Mouse (Mus musculus): ENCODE measurements around the gene Rasl11b.

The Rasl11b gene

DNA sequence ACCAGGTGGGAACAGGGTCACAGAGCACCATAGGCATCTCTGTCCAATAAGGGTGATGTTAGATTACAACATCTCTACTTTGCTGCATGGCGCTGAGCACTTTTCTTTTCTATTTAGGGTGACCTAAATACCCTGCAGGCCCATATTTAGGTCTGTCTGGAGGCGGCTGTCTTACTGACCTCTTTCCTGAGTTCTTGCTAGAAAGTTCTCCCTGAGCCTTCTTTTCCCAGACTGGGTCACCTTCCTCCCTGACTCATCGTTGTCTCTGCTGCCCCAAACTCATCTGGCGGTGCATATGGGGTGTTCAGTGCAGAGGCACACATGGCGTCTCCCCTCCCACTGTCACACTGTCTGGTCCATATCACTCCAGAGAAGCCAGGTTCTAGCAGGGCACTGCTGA lies 31.1 kb downstream of the Rasl11b start:
- Histone ChIP-seq H3K9me3 (ENCODE audit: low read length) (no peaks in the 10 kb centered on the region), H3K27me3 (ENCODE audit: insufficient read depth, low read length) (no peaks in the 10 kb centered on the region), H3K36me3 (ENCODE audit: insufficient read depth, low read length) (no peaks in the 10 kb centered on the region), H3K4me1 (replicated peaks; ENCODE audit: low read depth, low read length) (no peaks in the 10 kb centered on the region), H3K4me3 (replicated peaks; ENCODE audit: low read length) (no peak overlapping the region)
- no peak for TF ChIP-seq POU5F1 (IDR thresholded peaks at IDR 0.05; ENCODE audit: borderline replicate concordance, low read length)
- TF ChIP-seq CTCF (conservative IDR thresholded peaks at IDR 0.05; ENCODE audit: low read length), result no peak
- TF ChIP-seq NANOG (IDR thresholded peaks at IDR 0.05; ENCODE audit: borderline replicate concordance, low read length), result no peak

DNA sequence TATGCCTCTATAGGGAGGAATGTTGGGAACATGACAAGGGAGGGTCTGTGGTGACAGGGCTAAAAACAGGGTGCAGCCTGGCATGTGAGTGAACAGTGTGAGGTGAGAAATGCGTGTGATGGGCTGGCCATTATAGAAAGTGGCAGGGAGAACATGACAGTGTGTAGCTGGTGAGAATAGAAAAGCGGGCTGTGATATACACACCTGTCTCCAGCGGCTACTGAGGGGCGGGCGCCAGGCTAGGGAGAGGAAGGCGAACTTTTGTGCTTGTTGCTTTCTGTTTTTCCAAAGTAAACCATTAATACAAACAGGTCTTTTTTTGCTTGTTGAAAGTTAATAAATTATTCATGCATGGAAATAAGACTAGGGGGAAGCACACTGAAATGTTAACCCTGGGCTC lies 32.3 kb downstream of the Rasl11b start:
- Histone ChIP-seq H3K27me3 (ENCODE audit: insufficient read depth, low read length) (no peaks in the 10 kb centered on the region), H3K36me3 (ENCODE audit: insufficient read depth, low read length) (no peaks in the 10 kb centered on the region), H3K4me1 (replicated peaks; ENCODE audit: low read depth, low read length) (no peaks in the 10 kb centered on the region), H3K9me3 (ENCODE audit: low read length) (no peaks in the 10 kb centered on the region), H3K4me3 (replicated peaks; ENCODE audit: low read length) (no peak overlapping the region)
- no peak for TF ChIP-seq CTCF (conservative IDR thresholded peaks at IDR 0.05; ENCODE audit: low read length)
- TF ChIP-seq POU5F1 (IDR thresholded peaks at IDR 0.05; ENCODE audit: borderline replicate concordance, low read length), result no peak
- TF ChIP-seq NANOG (IDR thresholded peaks at IDR 0.05; ENCODE audit: borderline replicate concordance, low read length), result no peak

DNA sequence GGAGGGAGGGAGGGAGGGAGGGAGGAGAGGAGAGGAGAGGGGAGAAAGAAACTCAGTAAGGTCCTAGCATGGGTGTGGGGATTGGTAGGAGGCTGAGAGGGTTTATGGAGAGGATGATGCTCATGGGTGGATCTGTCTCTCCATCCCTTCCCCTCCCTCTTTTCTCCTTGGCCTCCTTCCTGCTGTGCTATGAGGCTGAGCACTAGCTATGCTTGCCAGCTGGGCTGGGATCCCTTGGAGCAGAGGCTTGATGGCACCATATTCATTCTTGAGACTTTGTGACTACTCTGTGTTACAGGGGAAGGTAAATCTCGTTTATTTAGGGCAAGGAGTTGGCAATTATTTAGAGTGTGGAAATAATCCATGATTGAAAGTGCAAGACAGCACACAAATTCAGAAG lies 33.9 kb downstream of the Rasl11b start:
- no peaks in the 10 kb centered on the region for H3K9me3 ChIP-seq (ENCODE audit: low read length)

DNA sequence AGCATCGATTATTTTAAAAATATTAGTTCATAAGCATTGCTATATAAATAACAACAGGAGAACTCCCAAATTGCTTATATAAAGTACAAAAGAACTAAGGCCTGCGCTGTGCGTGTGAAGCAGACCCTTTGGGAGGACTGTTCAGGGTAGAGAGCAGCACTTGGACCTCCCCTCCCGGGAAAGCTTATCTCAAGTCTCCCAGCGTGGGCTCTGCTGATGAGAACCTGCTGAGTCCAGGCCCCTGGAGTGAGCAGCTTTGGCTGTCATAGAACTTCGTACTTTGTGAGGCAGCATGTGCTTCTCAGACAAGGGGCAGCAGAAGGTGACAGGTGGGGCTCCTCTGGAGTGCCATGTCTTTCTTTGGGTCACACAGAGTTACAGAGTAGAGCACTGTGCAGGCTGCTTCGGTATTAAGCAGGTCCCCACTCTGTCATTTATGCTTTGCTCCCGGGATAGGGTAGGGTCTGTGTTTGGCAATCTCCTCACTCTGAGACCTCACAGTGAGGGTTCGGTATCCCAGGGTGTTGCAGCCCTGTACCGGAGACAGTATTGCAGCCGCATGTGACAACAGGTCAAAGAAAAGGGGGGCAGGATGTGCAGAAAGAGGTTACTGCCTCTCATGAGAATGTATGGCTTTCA lies 34.8 kb downstream of the Rasl11b start:
- H3K9me3 ChIP-seq (ENCODE audit: low read length), result no peaks in the 10 kb centered on the region
- TF ChIP-seq NANOG (IDR thresholded peaks at IDR 0.05; ENCODE audit: borderline replicate concordance, low read length), result no peak
- TF ChIP-seq CTCF (conservative IDR thresholded peaks at IDR 0.05; ENCODE audit: low read length), result no peak
- no peak for TF ChIP-seq POU5F1 (IDR thresholded peaks at IDR 0.05; ENCODE audit: borderline replicate concordance, low read length)
- no peaks in the 10 kb centered on the region for H3K27me3 ChIP-seq (ENCODE audit: insufficient read depth, low read length)
- H3K4me3 ChIP-seq (replicated peaks; ENCODE audit: low read length), result no peak overlapping the region
- no peaks in the 10 kb centered on the region for H3K4me1 ChIP-seq (replicated peaks; ENCODE audit: low read depth, low read length)
- no peaks in the 10 kb centered on the region for H3K36me3 ChIP-seq (ENCODE audit: insufficient read depth, low read length)

More for the DNA sequence above, 33.9 kb downstream of the Rasl11b start:
- Histone ChIP-seq H3K4me3 (replicated peaks; ENCODE audit: low read length) (no peak overlapping the region), H3K4me1 (replicated peaks; ENCODE audit: low read depth, low read length) (no peaks in the 10 kb centered on the region), H3K36me3 (ENCODE audit: insufficient read depth, low read length) (no peaks in the 10 kb centered on the region), H3K27me3 (ENCODE audit: insufficient read depth, low read length) (no peaks in the 10 kb centered on the region)
- TF ChIP-seq NANOG (IDR thresholded peaks at IDR 0.05; ENCODE audit: borderline replicate concordance, low read length) (no peak), POU5F1 (IDR thresholded peaks at IDR 0.05; ENCODE audit: borderline replicate concordance, low read length) (no peak), CTCF (conservative IDR thresholded peaks at IDR 0.05; ENCODE audit: low read length) (no peak)

DNA sequence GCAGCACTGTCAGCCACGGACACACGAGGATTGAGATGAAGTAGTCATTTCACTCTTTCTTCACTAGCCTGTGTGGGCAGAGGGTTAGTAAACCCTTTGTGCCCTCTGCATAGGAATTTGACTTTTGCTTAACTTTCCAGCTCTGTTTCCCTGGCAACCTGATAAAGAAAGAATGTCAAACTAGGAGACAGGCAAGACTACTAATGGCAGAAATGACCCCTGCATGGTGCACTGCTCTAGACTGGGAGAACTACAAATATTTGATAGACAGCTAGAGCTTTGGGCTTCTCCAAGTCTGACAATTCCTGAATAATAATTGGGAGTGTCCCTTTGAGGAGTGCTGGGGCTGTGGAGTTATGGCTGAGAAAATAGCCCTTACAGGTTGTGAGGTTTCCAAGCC lies 35.4 kb downstream of the Rasl11b start:
- Histone ChIP-seq H3K27me3 (ENCODE audit: insufficient read depth, low read length) (no peaks in the 10 kb centered on the region), H3K36me3 (ENCODE audit: insufficient read depth, low read length) (no peaks in the 10 kb centered on the region; the same call in 1 of the 2 replicates), H3K4me1 (replicated peaks; ENCODE audit: low read depth, low read length) (no peaks in the 10 kb centered on the region), H3K4me3 (replicated peaks; ENCODE audit: low read length) (no peak overlapping the region), H3K9me3 (ENCODE audit: low read length) (no peaks in the 10 kb centered on the region)
- TF ChIP-seq POU5F1 (IDR thresholded peaks at IDR 0.05; ENCODE audit: borderline replicate concordance, low read length), result no peak
- TF ChIP-seq NANOG (IDR thresholded peaks at IDR 0.05; ENCODE audit: borderline replicate concordance, low read length), result no peak
- TF ChIP-seq CTCF (conservative IDR thresholded peaks at IDR 0.05; ENCODE audit: low read length), result no peak

DNA sequence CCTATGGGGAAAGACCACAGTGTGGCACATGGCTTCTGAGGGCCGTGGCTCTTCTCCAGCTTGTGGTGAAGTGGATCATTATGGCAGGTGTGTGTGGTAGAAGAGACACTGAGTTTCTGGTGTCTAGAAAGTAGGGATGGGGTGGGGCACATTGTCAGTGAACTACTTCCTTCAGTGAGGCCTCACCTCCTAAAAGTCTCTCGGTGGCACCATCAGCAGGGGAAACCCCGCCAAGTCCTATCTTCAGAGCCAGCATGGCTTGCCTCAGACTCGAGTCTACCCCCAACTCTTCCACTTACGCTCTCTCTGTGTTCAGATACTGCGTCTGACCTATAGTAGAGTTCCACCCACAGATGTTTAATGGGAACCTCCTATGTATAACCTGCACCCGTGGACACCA lies 38.7 kb downstream of the Rasl11b start:
- no peak for TF ChIP-seq NANOG (IDR thresholded peaks at IDR 0.05; ENCODE audit: borderline replicate concordance, low read length)
- no peak for TF ChIP-seq CTCF (conservative IDR thresholded peaks at IDR 0.05; ENCODE audit: low read length)
- no peak for TF ChIP-seq POU5F1 (IDR thresholded peaks at IDR 0.05; ENCODE audit: borderline replicate concordance, low read length)
- Histone ChIP-seq H3K27me3 (ENCODE audit: insufficient read depth, low read length) (no peaks in the 10 kb centered on the region), H3K36me3 (ENCODE audit: insufficient read depth, low read length) (no peaks in the 10 kb centered on the region; the same call in 1 of the 2 replicates)

DNA sequence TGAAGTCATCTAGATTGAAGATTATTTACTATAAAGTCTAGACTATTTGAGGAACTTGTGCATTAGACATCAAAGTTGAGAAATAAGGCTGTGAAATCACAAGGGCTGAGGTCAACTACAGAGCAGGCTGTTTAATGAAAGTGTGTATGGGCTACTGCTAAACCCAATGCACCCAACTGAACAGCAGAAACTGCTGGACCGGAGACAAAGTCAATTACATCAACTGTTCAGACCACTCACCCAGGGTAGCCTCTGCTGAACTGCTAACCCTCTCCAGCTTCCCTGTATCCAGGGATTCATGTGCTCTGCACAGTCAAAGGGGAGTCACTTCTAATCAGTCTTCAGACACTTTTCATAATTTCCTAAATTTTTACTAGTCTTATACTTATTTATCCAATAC lies 44.3 kb downstream of the Rasl11b start:
- no peaks in the 10 kb centered on the region; the same call in 1 of the 2 replicates for H3K36me3 ChIP-seq (ENCODE audit: insufficient read depth, low read length)
- H3K27me3 ChIP-seq (ENCODE audit: insufficient read depth, low read length), result no peaks in the 10 kb centered on the region
- H3K4me3 ChIP-seq (replicated peaks; ENCODE audit: low read length), result no peak overlapping the region
- H3K9me3 ChIP-seq (ENCODE audit: low read length), result no peaks in the 10 kb centered on the region
- TF ChIP-seq NANOG (IDR thresholded peaks at IDR 0.05; ENCODE audit: borderline replicate concordance, low read length) (no peak), POU5F1 (IDR thresholded peaks at IDR 0.05; ENCODE audit: borderline replicate concordance, low read length) (no peak), CTCF (conservative IDR thresholded peaks at IDR 0.05; ENCODE audit: low read length) (no peak)
- peaks cover 5% of the 10 kb centered on the region for H3K4me1 ChIP-seq (replicated peaks; ENCODE audit: low read depth, low read length)

More for the DNA sequence above, 38.7 kb downstream of the Rasl11b start:
- no peaks in the 10 kb centered on the region for H3K9me3 ChIP-seq (ENCODE audit: low read length)
- H3K4me1 ChIP-seq (replicated peaks; ENCODE audit: low read depth, low read length), result no peaks in the 10 kb centered on the region
- H3K4me3 ChIP-seq (replicated peaks; ENCODE audit: low read length), result no peak overlapping the region

DNA sequence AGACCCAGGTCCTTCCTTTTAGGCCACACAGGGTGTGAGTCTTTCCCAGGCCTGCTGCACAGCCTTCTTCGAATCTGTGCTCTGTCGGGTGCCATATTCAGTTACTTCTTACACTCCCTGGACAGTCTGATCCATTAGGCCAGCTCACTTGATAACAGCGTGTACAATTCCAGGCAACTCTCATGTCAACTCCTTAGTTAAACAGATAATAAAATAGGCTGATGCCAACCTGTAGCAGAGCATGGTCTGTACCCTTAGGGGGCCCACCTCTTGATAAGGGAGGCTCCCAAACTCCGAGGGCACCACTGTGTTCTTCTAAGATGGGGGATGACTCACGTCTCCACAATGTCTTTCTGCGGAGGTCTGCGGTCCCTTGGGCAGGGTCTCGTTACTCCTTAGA lies 45.2 kb downstream of the Rasl11b start:
- Histone ChIP-seq H3K27me3 (ENCODE audit: insufficient read depth, low read length) (no peaks in the 10 kb centered on the region), H3K4me1 (replicated peaks; ENCODE audit: low read depth, low read length) (peaks cover 5% of the 10 kb centered on the region), H3K4me3 (replicated peaks; ENCODE audit: low read length) (no peak overlapping the region), H3K36me3 (ENCODE audit: insufficient read depth, low read length) (no peaks in the 10 kb centered on the region; the same call in 1 of the 2 replicates), H3K9me3 (ENCODE audit: low read length) (no peaks in the 10 kb centered on the region)
- no peak for TF ChIP-seq CTCF (conservative IDR thresholded peaks at IDR 0.05; ENCODE audit: low read length)
- TF ChIP-seq POU5F1 (IDR thresholded peaks at IDR 0.05; ENCODE audit: borderline replicate concordance, low read length), result no peak
- TF ChIP-seq NANOG (IDR thresholded peaks at IDR 0.05; ENCODE audit: borderline replicate concordance, low read length), result no peak

Measured in E14TG2a.4 (cell line).